Mouse (Mus musculus): ENCODE data around the gene Gng12. TPM values are rescaled to one million over a fixed set of nuclear protein-coding genes. Genes with fewer than 3 reads are reported as not detected.

Gng12 gene
- polyA plus RNA-seq, 1 experiment from 2014 or later: 31.2 TPM

- H3K4me2 ChIP-seq: no peak overlapping the region
- H3K9me3 ChIP-seq (replicated peaks): no peaks in the 10 kb centered on the region
- 60% methylated on average over 5 of the region's 5 CpGs for WGBS (ENCODE audit: insufficient replicate concordance)
- no peak for ATAC-seq (ENCODE audit: insufficient read depth)
- peaks cover 43% of the 10 kb centered on the region for H3K4me1 ChIP-seq (replicated peaks)
- no peak overlapping the region for H3K4me3 ChIP-seq (replicated peaks)
- H3K9ac ChIP-seq: no peak overlapping the region
- no peak overlapping the region for H3K27ac ChIP-seq (replicated peaks)
- H3K27me3 ChIP-seq: no peaks in the 10 kb centered on the region
- no peaks in the 10 kb centered on the region for H3K36me3 ChIP-seq (replicated peaks)
Observed at GRCm38 (mm10) chr6:67060057-67060456, 163.9 kb downstream of the Gng12 start.

GRCm38 (mm10) chr6:67069219-67069762, 173.1 kb downstream of the Gng12 start:
- Histone ChIP-seq H3K4me3 (replicated peaks) (no peak overlapping the region), H3K27me3 (peaks cover 4% of the 10 kb centered on the region; the same call in 1 of the 2 replicates), H3K9me3 (replicated peaks) (no peaks in the 10 kb centered on the region), H3K4me1 (replicated peaks) (peaks cover 5% of the 10 kb centered on the region; the same call in 1 of the 2 replicates), H3K4me2 (peak overlapping the region; percentile 23; the same call in 1 of the 2 replicates), H3K9ac (no peak overlapping the region), H3K27ac (replicated peaks) (no peak overlapping the region), H3K36me3 (replicated peaks) (no peaks in the 10 kb centered on the region)
- 32% methylated on average over 8 of the region's 8 CpGs for WGBS (ENCODE audit: insufficient replicate concordance)
- no peak for ATAC-seq (ENCODE audit: insufficient read depth)

GRCm38 (mm10) chr6:67069800-67070315, 173.7 kb downstream of the Gng12 start:
- peaks cover 5% of the 10 kb centered on the region; the same call in 1 of the 2 replicates for H3K4me1 ChIP-seq (replicated peaks)
- no peak overlapping the region for H3K9ac ChIP-seq
- no peak overlapping the region for H3K27ac ChIP-seq (replicated peaks)
- H3K4me3 ChIP-seq (replicated peaks): no peak overlapping the region
- WGBS (ENCODE audit: insufficient replicate concordance): 51% methylated on average over 9 of the region's 9 CpGs
- no peaks in the 10 kb centered on the region for H3K9me3 ChIP-seq (replicated peaks)
- H3K27me3 ChIP-seq: peaks cover 4% of the 10 kb centered on the region; the same call in 1 of the 2 replicates
- no peaks in the 10 kb centered on the region for H3K36me3 ChIP-seq (replicated peaks)
- H3K4me2 ChIP-seq: peak overlapping the region; percentile 23; the same call in 1 of the 2 replicates
- ATAC-seq (ENCODE audit: insufficient read depth): peak; percentile 28; the same call in 1 of the 2 replicates

Other genes starting within 250 kb of the Gng12 start
- not detected in 2 replicates for gene Vmn1r35, start 210.5 kb upstream of the Gng12 start, polyA plus RNA-seq (2015; fragmentation: Nextera tagmentation; extraction: Ambion mirVana)
- not detected in 2 replicates for gene Vmn1r36, start 177.2 kb upstream of the Gng12 start, polyA plus RNA-seq (2015; fragmentation: Nextera tagmentation; extraction: Ambion mirVana)
- not detected in 2 replicates for gene Vmn1r37, start 167.0 kb upstream of the Gng12 start, polyA plus RNA-seq (2015; fragmentation: Nextera tagmentation; extraction: Ambion mirVana)
- gene Vmn1r38, start 113.8 kb upstream of the Gng12 start, polyA plus RNA-seq (2015; fragmentation: Nextera tagmentation; extraction: Ambion mirVana): not detected in 2 replicates
- gene Vmn1r39, start 85.8 kb upstream of the Gng12 start, polyA plus RNA-seq (2015; fragmentation: Nextera tagmentation; extraction: Ambion mirVana): not detected in 2 replicates
- 64.3 and 72.9 TPM in 2 replicates for gene Gadd45a, start 141.1 kb downstream of the Gng12 start, polyA plus RNA-seq (2015; fragmentation: Nextera tagmentation; extraction: Ambion mirVana)

Data from liver, embryonic 15.5 days (tissue).